Mouse (Mus musculus) CH12.LX (cell line): ENCODE measurements around the gene Foxred2.

Experiments
- CHD2 ChIP-seq: IDR thresholded peaks from 2 replicates; pipeline ENCODE4 v1.6.1; 2011; ENCODE audit warnings: low read length, improper control_type of control experiment
- CTCF ChIP-seq, 2 experiments: IDR thresholded peaks in 1 of 2; conservative IDR thresholded peaks in 1 of 2; 2 replicates each; pipeline ENCODE4 v1.5.1; 2011 to 2012; ENCODE audit warnings: low read depth in 2 of 2, low read length in 2 of 2, improper control_type of control experiment in 1 of 2, inconsistent platforms in 1 of 2, mild to moderate bottlenecking in 1 of 2, moderate library complexity in 1 of 2
- ELF1 ChIP-seq: IDR thresholded peaks from 2 replicates; pipeline ENCODE4 v1.6.1; 2014; ENCODE audit warnings: low read depth, mild to moderate bottlenecking, inconsistent platforms, low read length, improper control_type of control experiment
- IRF4 ChIP-seq: IDR thresholded peaks from 2 replicates; pipeline ENCODE4 v1.6.1; 2014; ENCODE audit warnings: low read depth, mild to moderate bottlenecking, inconsistent platforms, low read length, improper control_type of control experiment
- JUN ChIP-seq: IDR thresholded peaks from 2 replicates; pipeline ENCODE4 v1.6.1; 2011; ENCODE audit warnings: low read depth, mild to moderate bottlenecking, low read length, improper control_type of control experiment, moderate library complexity; ENCODE audit not compliant: insufficient read depth
- MAX ChIP-seq: IDR thresholded peaks from 2 replicates; pipeline ENCODE4 v1.6.1; 2011; ENCODE audit warnings: low read length, improper control_type of control experiment
- MAZ ChIP-seq: IDR thresholded peaks from 2 replicates; pipeline ENCODE4 v1.6.1; 2012; ENCODE audit warnings: low read depth, mild to moderate bottlenecking, inconsistent platforms, low read length, improper control_type of control experiment, moderate library complexity
- POLR2A ChIP-seq: IDR thresholded peaks from 2 replicates; pipeline ENCODE4 v1.6.1; 2011; ENCODE audit warnings: low read depth, mild to moderate bottlenecking, improper control_type of control experiment, low read length
- POLR2AphosphoS2 ChIP-seq: IDR thresholded peaks from 2 replicates; pipeline ENCODE4 v1.6.1; 2011; ENCODE audit warnings: low read depth, low read length, improper control_type of control experiment
- SMC3 ChIP-seq: IDR thresholded peaks from 2 replicates; pipeline ENCODE4 v1.6.1; 2011; ENCODE audit warnings: low read depth, low read length, improper control_type of control experiment
- TCF12 ChIP-seq: IDR thresholded peaks from 2 replicates; pipeline ENCODE4 v1.6.1; 2014; ENCODE audit warnings: low read depth, mild to moderate bottlenecking, inconsistent platforms, low read length, improper control_type of control experiment

DNA sequence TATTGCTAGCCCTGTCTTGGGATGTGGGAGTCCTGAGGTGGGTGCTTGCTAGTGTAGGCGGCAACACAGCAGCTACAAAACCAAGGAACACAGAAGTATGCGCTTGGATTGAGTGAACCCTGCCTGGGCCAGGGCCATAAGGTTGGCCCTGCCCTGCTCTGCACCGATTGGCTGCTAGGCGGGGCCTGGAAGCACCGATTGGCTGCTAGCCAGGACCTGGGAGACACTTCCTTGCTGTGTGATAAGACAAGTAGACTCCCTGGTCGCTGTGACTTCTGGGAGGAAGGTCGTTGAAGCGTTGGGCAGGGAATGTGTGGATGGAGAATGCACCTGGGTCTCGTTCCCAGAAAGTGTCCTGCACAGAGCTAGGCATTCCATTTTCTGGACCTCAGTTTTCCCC is 47.4 kb upstream of the Foxred2 start:
- TF ChIP-seq MAX: no peak
- TF ChIP-seq IRF4: no peak
- no peak for TF ChIP-seq CTCF (conservative IDR thresholded peaks at IDR 0.05 in 1 of 2, IDR thresholded peaks at IDR 0.05 in 1 of 2; ENCODE audit: low read depth in 2 of 2, low read length in 2 of 2)
- TF ChIP-seq JUN: no peak
- no peak for TF ChIP-seq MAZ
- no peak for TF ChIP-seq SMC3
- TF ChIP-seq POLR2A: no peak
- TF ChIP-seq CHD2: no peak
- no peak for TF ChIP-seq TCF12
- no peak for TF ChIP-seq POLR2AphosphoS2
- TF ChIP-seq ELF1: no peak
